Mouse (Mus musculus) C2C12 (cell line): Measurements from ENCODE around the gene Ciz1. TPM values are rescaled to one million over a fixed set of nuclear protein-coding genes. Genes with fewer than 3 reads are reported as not detected.

Experiments
- microRNA-seq: library from miRNA; unstranded; fragments of <30 nt; microRNA quantifications from one replicate; pipeline ENCODE4, GENCODE M21; 2019; ENCODE audit warnings: borderline microRNAs expressed
- polyA plus RNA-seq: library from polyadenylated mRNA; unstranded; fragments of >200 nt; fragmentation: generic; extraction: Trizol; gene quantifications from one replicate; pipeline ENCODE4 v1.2.1, GENCODE M21; 2012; ENCODE audit warnings: missing spikeins

Gene Ciz1
- polyA plus RNA-seq, 1 experiment, result 43.5 TPM

Small RNA genes within 50 kb of the gene (microRNA-seq; reads per million reads assigned to microRNA genes)
- gene Gm23363 (0.12 reads per million), gene Mir199b (36.2 reads per million, percentile 67 among the genes with 10 or more reads in this experiment)

Other genes with a start within 250 kb of the Ciz1 start
- 45.0 TPM for gene Prrc2b, start 201.2 kb upstream of the Ciz1 start, polyA plus RNA-seq
- gene Pomt1, start 115.7 kb upstream of the Ciz1 start, polyA plus RNA-seq, result 12.9 TPM
- gene Uck1, start 92.2 kb upstream of the Ciz1 start, polyA plus RNA-seq, result 47.7 TPM
- 36.3 TPM for gene Golga2, start 64.9 kb upstream of the Ciz1 start, polyA plus RNA-seq
- gene Swi5, start 64.3 kb upstream of the Ciz1 start, polyA plus RNA-seq, result 387 TPM
- 27.7 TPM for gene Dnm1, start 1.0 kb downstream of the Ciz1 start, polyA plus RNA-seq
- gene 1110008P14Rik, start 29.6 kb downstream of the Ciz1 start, polyA plus RNA-seq, result 104 TPM
- not detected for gene Lcn2, start 35.9 kb downstream of the Ciz1 start, polyA plus RNA-seq
- 39.1 TPM for gene Ptges2, start 43.6 kb downstream of the Ciz1 start, polyA plus RNA-seq
- gene Naif1, start 98.1 kb downstream of the Ciz1 start, polyA plus RNA-seq, result 3.2 TPM
- gene Slc25a25, start 99.1 kb downstream of the Ciz1 start, polyA plus RNA-seq, result 11.2 TPM
- 2.4 TPM for gene Fam102a, start 183.0 kb downstream of the Ciz1 start, polyA plus RNA-seq
- 73.7 TPM for gene Dpm2, start 218.5 kb downstream of the Ciz1 start, polyA plus RNA-seq
- 0.05 TPM for gene Pip5kl1, start 222.5 kb downstream of the Ciz1 start, polyA plus RNA-seq
- gene 9430097D07Rik, start 223.4 kb downstream of the Ciz1 start, polyA plus RNA-seq, result 0.04 TPM
- 82.3 TPM for gene St6galnac4, start 234.8 kb downstream of the Ciz1 start, polyA plus RNA-seq
- gene St6galnac6, start 247.4 kb downstream of the Ciz1 start, polyA plus RNA-seq, result 59.1 TPM